Mouse (Mus musculus) ES-E14 (cell line): ENCODE data around the gene Brf1. TPM values are rescaled to one million over a fixed set of nuclear protein-coding genes. Genes with fewer than 3 reads are reported as not detected.

Source experiments
- DNase-seq: peaks from one replicate; pipeline ENCODE4 v3.0.0-alpha.2; 2013; ENCODE audit warnings: low read depth, low spot score
- H3K27ac ChIP-seq: 2 replicates; pipeline ENCODE4 v1.5.1; 2012; ENCODE audit warnings: low read depth, mild to moderate bottlenecking, low read length, moderate library complexity, mixed read lengths; ENCODE audit not compliant: poor library complexity, insufficient read depth, severe bottlenecking
- H3K36me3 ChIP-seq: 2 replicates; pipeline ENCODE4 v1.6.1; 2012; ENCODE audit warnings: mild to moderate bottlenecking, low read length, moderate library complexity, mixed read lengths; ENCODE audit not compliant: control insufficient read depth, poor library complexity, insufficient read depth, severe bottlenecking
- H3K4me1 ChIP-seq, 2 experiments: fragments of 150-350 bp in 1 of 2; sonication (generic) in 1 of 2; 2 replicates each; pipeline ENCODE4 v1.6.1; 2012; ENCODE audit warnings: low read length in 2 of 2, mild to moderate bottlenecking in 1 of 2, mixed read lengths in 1 of 2; ENCODE audit not compliant: control insufficient read depth in 2 of 2, insufficient read depth in 2 of 2, poor library complexity in 1 of 2
- H3K4me3 ChIP-seq, 2 experiments: fragments of 150-350 bp in 1 of 2; sonication (generic) in 1 of 2; 2 replicates each; pipeline ENCODE4 v1.5.1; 2012; ENCODE audit warnings: low read length in 2 of 2, low read depth in 1 of 2, mild to moderate bottlenecking in 1 of 2, mixed read lengths in 1 of 2; ENCODE audit not compliant: insufficient read depth in 1 of 2, poor library complexity in 1 of 2, severe bottlenecking in 1 of 2
- H3K9ac ChIP-seq: 2 replicates; pipeline ENCODE4 v1.6.1; 2012; ENCODE audit warnings: low read depth, mild to moderate bottlenecking, low read length, mixed read lengths; ENCODE audit not compliant: poor library complexity, insufficient read depth, severe bottlenecking
- H3K9me3 ChIP-seq: fragments of 150-350 bp; sonication (generic); 2 replicates; pipeline ENCODE4 v1.6.1; 2012; ENCODE audit warnings: low read depth, mild to moderate bottlenecking, low read length; ENCODE audit not compliant: control insufficient read depth, insufficient read depth
- CHD2 ChIP-seq: IDR thresholded peaks from 2 replicates; pipeline ENCODE4 v1.6.1; 2014; ENCODE audit warnings: mild to moderate bottlenecking, low read depth, low read length, inconsistent platforms
- HCFC1 ChIP-seq: IDR thresholded peaks from 2 replicates; pipeline ENCODE4 v1.6.1; 2012; ENCODE audit warnings: low read length, inconsistent platforms, borderline replicate concordance; ENCODE audit not compliant: insufficient read depth
- MAFK ChIP-seq: IDR thresholded peaks from 2 replicates; pipeline ENCODE4 v1.6.1; 2014; ENCODE audit warnings: mild to moderate bottlenecking, low read depth, low read length, inconsistent platforms; ENCODE audit not compliant: insufficient read depth
- ZC3H11A ChIP-seq: IDR thresholded peaks from 2 replicates; pipeline ENCODE4 v1.6.1; 2012; ENCODE audit warnings: low read depth, mild to moderate bottlenecking, inconsistent platforms, low read length, borderline replicate concordance
- ZNF384 ChIP-seq: IDR thresholded peaks from 2 replicates; pipeline ENCODE4 v1.6.1; 2012; ENCODE audit warnings: low read depth, low read length, inconsistent platforms
- in situ Hi-C, 2 experiments: fragments of 600-800 bp; cut with MboI; formaldehyde crosslinking; loops; one replicate each; pipeline ENCODE4 v1.15.1; 2025; ENCODE audit warnings: low sequenced_read_pairs in 2 of 2, inconsistent platforms in 1 of 2; ENCODE audit not compliant: unreplicated experiment in 2 of 2
- total RNA-seq: library from RNA; depleted of rRNA; stranded (reverse); fragments of 300-350 nt; gene quantifications from 2 replicates; pipeline ENCODE4 v1.2.3, GENCODE M21; 2012

Brf1 gene
- total RNA-seq, 1 experiment, result 56.4 TPM

DNA sequence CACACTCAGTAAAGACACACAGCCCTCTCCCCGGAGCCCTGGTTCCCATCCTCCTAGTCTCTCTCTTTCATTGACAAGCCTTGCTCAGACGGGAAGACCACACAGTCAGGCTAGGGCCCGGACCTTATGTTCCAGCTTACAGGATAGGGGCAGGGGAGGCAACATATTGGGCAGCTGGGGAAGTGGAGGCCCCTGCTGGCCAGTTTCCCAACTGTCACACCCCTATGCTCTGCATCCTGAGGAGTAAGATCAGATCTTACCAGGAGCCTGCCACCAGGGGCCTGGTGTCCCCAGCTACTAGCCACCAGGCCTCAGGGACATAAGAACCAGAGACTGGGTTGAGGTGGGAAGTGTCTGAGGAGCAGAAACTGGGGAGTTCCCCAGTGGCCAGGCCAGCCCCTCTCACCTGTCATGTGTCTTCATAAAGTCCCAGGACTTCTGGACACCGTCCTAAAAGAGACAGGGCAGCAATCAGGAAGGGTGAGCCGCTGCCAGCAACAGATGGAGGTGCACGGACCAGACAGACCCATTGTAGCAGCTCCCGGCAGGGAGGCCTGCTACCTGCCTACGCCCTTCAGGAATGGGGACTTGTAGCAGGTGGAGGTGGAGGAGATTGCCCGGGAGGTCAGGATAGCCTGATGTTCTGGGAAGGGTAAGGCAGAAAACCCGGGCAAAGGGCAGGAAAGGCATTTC, 61.5 kb downstream of the Brf1 start:
- Histone ChIP-seq H3K4me1 (peaks cover 2 to 10% of the 10 kb centered on the region in 2 experiments; a peak in 1 of 4 replicates), H3K4me3 (no peak overlapping the region), H3K9ac (no peak overlapping the region), H3K36me3 (no peaks in the 10 kb centered on the region), H3K9me3 (no peaks in the 10 kb centered on the region), H3K27ac (no peak overlapping the region)
- no peak for DNase-seq
- in situ Hi-C loops, result no loop called here
- TF ChIP-seq CHD2 (no peak), MAFK (no peak), HCFC1 (no peak), ZNF384 (no peak), ZC3H11A (no peak)

DNA sequence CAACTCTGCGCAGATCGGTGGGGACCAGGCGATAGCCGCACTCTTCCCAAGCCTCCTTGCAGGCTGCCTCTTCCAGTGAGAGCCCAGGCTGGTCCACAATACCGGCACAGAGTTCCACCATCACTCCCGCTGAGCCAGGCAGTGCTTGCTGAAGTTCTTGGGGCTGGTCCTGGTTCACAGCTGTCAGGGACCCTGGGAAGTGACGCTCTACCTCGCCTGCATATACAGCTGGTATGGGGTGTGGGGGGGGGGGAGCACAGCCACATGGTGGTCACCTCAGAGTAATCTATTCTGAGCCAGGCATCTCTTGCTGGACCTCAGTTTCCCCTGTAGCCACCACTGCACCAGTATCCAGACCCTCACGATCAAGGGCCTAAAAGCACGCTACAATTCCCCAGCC, 62.1 kb downstream of the Brf1 start:
- DNase-seq, result no peak
- H3K4me1 ChIP-seq, result peaks cover 2 to 10% of the 10 kb centered on the region in 2 experiments; a peak in 1 of 4 replicates
- H3K9me3 ChIP-seq, result no peaks in the 10 kb centered on the region
- H3K27ac ChIP-seq, result no peak overlapping the region
- H3K4me3 ChIP-seq, result no peak overlapping the region
- H3K36me3 ChIP-seq, result no peaks in the 10 kb centered on the region
- no peak for TF ChIP-seq HCFC1
- TF ChIP-seq ZNF384, result no peak
- in situ Hi-C loops, result no loop called here
- no peak overlapping the region for H3K9ac ChIP-seq

DNA sequence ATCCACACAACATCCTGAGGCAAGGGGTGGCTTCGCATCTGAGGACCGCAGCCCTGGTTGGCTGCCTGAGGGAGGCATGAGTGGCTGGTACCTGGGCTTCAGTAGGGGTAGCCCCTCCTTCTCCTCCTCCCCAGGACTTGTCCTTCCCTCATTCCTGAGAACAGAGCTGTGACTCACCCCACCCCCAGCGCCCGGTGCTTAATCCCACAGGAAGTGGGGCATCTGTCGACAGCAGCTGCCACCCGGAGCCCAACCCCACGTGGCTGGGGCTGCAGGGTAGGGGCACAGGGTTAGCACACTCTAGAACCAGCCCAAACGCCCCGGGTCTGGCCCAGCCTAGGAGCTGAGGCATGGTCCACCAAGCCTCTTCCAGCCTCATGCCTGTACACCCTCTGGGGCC, 62.6 kb downstream of the Brf1 start:
- Histone ChIP-seq H3K9me3 (no peaks in the 10 kb centered on the region), H3K36me3 (no peaks in the 10 kb centered on the region), H3K9ac (no peak overlapping the region), H3K27ac (no peak overlapping the region), H3K4me1 (peaks cover 2 to 10% of the 10 kb centered on the region in 2 experiments; a peak in 1 of 4 replicates), H3K4me3 (no peak overlapping the region)
- in situ Hi-C loops, result no loop called here
- TF ChIP-seq CHD2, result no peak
- no peak for TF ChIP-seq HCFC1
- no peak for TF ChIP-seq ZC3H11A
- TF ChIP-seq MAFK, result no peak
- TF ChIP-seq ZNF384, result no peak
- DNase-seq, result no peak

DNA sequence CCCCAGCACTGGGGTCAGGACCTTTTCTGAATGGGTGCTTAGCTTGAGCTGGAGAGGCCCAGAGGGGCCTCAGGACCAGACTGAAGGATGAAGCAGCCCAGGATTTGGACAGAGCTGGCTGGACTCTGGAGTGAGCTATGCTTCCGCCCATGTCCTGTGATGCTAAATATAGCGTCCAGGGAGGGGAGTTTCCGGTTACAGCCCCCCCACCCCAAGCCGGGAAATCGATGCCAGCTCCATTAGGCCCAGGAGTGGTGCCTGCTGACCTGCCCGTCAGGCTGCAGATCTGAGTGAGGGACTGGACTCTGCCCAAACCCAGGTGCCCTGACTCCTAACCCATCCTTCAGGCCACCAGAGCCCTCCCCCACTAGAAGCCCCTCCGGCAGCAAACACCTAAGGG, 67.9 kb downstream of the Brf1 start:
- H3K27ac ChIP-seq, result no peak overlapping the region
- no peak overlapping the region for H3K4me3 ChIP-seq
- peaks cover 0 to 3% of the 10 kb centered on the region in 2 experiments; a peak in 1 of 4 replicates for H3K4me1 ChIP-seq
- TF ChIP-seq ZNF384 (no peak), ZC3H11A (no peak), MAFK (no peak), CHD2 (no peak), HCFC1 (no peak)
- H3K9ac ChIP-seq, result no peak overlapping the region
- DNase-seq, result no peak
- in situ Hi-C loops, result no loop called here
- no peaks in the 10 kb centered on the region for H3K36me3 ChIP-seq
- no peaks in the 10 kb centered on the region for H3K9me3 ChIP-seq
